Mouse (Mus musculus) thymus, adult 2 months (tissue): ENCODE data around the gene Gm20388.

ENCODE experiments used
- CTCF ChIP-seq: fragments of 200-500 bp; IDR thresholded peaks from 2 replicates; pipeline ENCODE4 v1.5.1; 2012; ENCODE audit warnings: mild to moderate bottlenecking, control low read depth, low read length, moderate library complexity, borderline replicate concordance; ENCODE audit not compliant: control insufficient read depth, poor library complexity, insufficient read depth; ENCODE audit errors: extremely low read depth
- POLR2A ChIP-seq: fragments of 200-500 bp; IDR thresholded peaks from 2 replicates; pipeline ENCODE4 v1.6.1; 2012; ENCODE audit warnings: mild to moderate bottlenecking, low read length, control low read depth, moderate library complexity; ENCODE audit not compliant: control insufficient read depth, poor library complexity, insufficient read depth; ENCODE audit errors: extremely low read depth

DNA sequence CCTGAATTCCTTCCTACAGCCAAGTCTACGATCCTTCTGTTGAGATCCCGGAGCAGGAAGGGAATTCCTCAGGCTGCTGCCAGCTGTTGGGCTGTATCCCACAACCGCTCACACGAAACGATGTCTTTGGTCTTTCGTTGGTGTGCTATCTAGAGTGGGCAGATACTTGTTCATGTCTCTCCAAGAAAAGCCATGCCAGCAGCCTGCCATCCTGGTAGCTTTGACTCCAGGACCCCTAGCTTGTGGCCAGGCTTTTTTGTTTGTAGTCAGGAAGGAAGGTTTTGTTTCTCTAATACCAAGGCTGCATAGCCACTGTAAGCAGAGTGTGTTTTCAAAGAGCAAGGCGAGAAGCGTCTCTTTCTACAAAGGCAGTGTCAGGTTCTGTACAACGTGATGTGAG is 193.3 kb downstream of the Gm20388 start:
- TF ChIP-seq POLR2A = no peak
- no peak for TF ChIP-seq CTCF
